Mouse (Mus musculus): Measurements from ENCODE around the gene Macrod2. TPM values are rescaled to one million over a fixed set of nuclear protein-coding genes. Genes with fewer than 3 reads are reported as not detected.

The Macrod2 gene
- polyA plus RNA-seq, 1 experiment from 2014 or later = 19.9 TPM

- no peaks in the 10 kb centered on the region for H3K9me3 ChIP-seq (ENCODE audit: control insufficient read depth, low read length)
- H3K4me1 ChIP-seq (replicated peaks; ENCODE audit: control insufficient read depth, insufficient read depth, low read length) = no peaks in the 10 kb centered on the region
- H3K9ac ChIP-seq (ENCODE audit: low read depth, low read length) = no peak overlapping the region
- H3K27ac ChIP-seq (ENCODE audit: low read depth, low read length) = no peak overlapping the region
- ATAC-seq (replicated peaks; ENCODE audit: low FRiP score) = no peak
- no peak overlapping the region for H3K4me2 ChIP-seq
- no peak overlapping the region for H3K4me3 ChIP-seq (ENCODE audit: low read depth, low read length)
- no peak for DNase-seq (ENCODE audit: low spot score)
- no peaks in the 10 kb centered on the region for H3K27me3 ChIP-seq (replicated peaks; ENCODE audit: control insufficient read depth, insufficient read depth, low read length)
- WGBS = 80% methylated on average over 2 of the region's 2 CpGs
- H3K36me3 ChIP-seq (ENCODE audit: control insufficient read depth, insufficient read depth, low read length) = no peaks in the 10 kb centered on the region
These were observed 575.1 kb downstream of the Macrod2 start for GRCm38 (mm10) chr2:140970181-140970580.

- H3K4me3 ChIP-seq (ENCODE audit: low read depth, low read length) = no peak overlapping the region
- no peaks in the 10 kb centered on the region for H3K9me3 ChIP-seq (ENCODE audit: control insufficient read depth, low read length)
- H3K36me3 ChIP-seq (ENCODE audit: control insufficient read depth, insufficient read depth, low read length) = no peaks in the 10 kb centered on the region
- no peak overlapping the region for H3K9ac ChIP-seq (ENCODE audit: low read depth, low read length)
- no peaks in the 10 kb centered on the region for H3K27me3 ChIP-seq (replicated peaks; ENCODE audit: control insufficient read depth, insufficient read depth, low read length)
- WGBS = 74% methylated on average over 5 of the region's 5 CpGs
- H3K27ac ChIP-seq (ENCODE audit: low read depth, low read length) = no peak overlapping the region
- DNase-seq (ENCODE audit: low spot score) (no peak), ATAC-seq (replicated peaks; ENCODE audit: low FRiP score) (no peak)
- no peaks in the 10 kb centered on the region for H3K4me1 ChIP-seq (replicated peaks; ENCODE audit: control insufficient read depth, insufficient read depth, low read length)
- no peak overlapping the region for H3K4me2 ChIP-seq
These were observed 576.7 kb downstream of the Macrod2 start for GRCm38 (mm10) chr2:140971845-140972244.

- 78% methylated on average over 3 of the region's 3 CpGs for WGBS
- H3K9me3 ChIP-seq (ENCODE audit: control insufficient read depth, low read length) = no peaks in the 10 kb centered on the region
These were observed 590.7 kb downstream of the Macrod2 start for GRCm38 (mm10) chr2:140985670-140986372.

GRCm38 (mm10) chr2:141003846-141004245 is 608.7 kb downstream of the Macrod2 start:
- Histone ChIP-seq H3K9ac (ENCODE audit: low read depth, low read length) (no peak overlapping the region), H3K27me3 (replicated peaks; ENCODE audit: control insufficient read depth, insufficient read depth, low read length) (no peaks in the 10 kb centered on the region), H3K4me3 (ENCODE audit: low read depth, low read length) (no peak overlapping the region), H3K9me3 (ENCODE audit: control insufficient read depth, low read length) (no peaks in the 10 kb centered on the region), H3K36me3 (ENCODE audit: control insufficient read depth, insufficient read depth, low read length) (no peaks in the 10 kb centered on the region), H3K4me1 (replicated peaks; ENCODE audit: control insufficient read depth, insufficient read depth, low read length) (no peaks in the 10 kb centered on the region), H3K4me2 (no peak overlapping the region), H3K27ac (ENCODE audit: low read depth, low read length) (no peak overlapping the region)
- DNase-seq (ENCODE audit: low spot score) = no peak
- ATAC-seq (replicated peaks; ENCODE audit: low FRiP score) = no peak
- 77% methylated on average over 5 of the region's 5 CpGs for WGBS

More at GRCm38 (mm10) chr2:140985670-140986372, 590.7 kb downstream of the Macrod2 start:
- H3K9ac ChIP-seq (ENCODE audit: low read depth, low read length) = no peak overlapping the region
- no peaks in the 10 kb centered on the region for H3K27me3 ChIP-seq (replicated peaks; ENCODE audit: control insufficient read depth, insufficient read depth, low read length)
- H3K4me2 ChIP-seq = no peak overlapping the region
- H3K4me1 ChIP-seq (replicated peaks; ENCODE audit: control insufficient read depth, insufficient read depth, low read length) = no peaks in the 10 kb centered on the region
- no peak overlapping the region for H3K27ac ChIP-seq (ENCODE audit: low read depth, low read length)
- H3K4me3 ChIP-seq (ENCODE audit: low read depth, low read length) = no peak overlapping the region
- DNase-seq (ENCODE audit: low spot score) = no peak
- H3K36me3 ChIP-seq (ENCODE audit: control insufficient read depth, insufficient read depth, low read length) = no peaks in the 10 kb centered on the region
- ATAC-seq (replicated peaks; ENCODE audit: low FRiP score) = no peak

- Histone ChIP-seq H3K9me3 (ENCODE audit: control insufficient read depth, low read length) (no peaks in the 10 kb centered on the region), H3K4me1 (replicated peaks; ENCODE audit: control insufficient read depth, insufficient read depth, low read length) (no peaks in the 10 kb centered on the region), H3K9ac (ENCODE audit: low read depth, low read length) (no peak overlapping the region), H3K4me2 (no peak overlapping the region), H3K27me3 (replicated peaks; ENCODE audit: control insufficient read depth, insufficient read depth, low read length) (no peaks in the 10 kb centered on the region), H3K27ac (ENCODE audit: low read depth, low read length) (no peak overlapping the region), H3K36me3 (ENCODE audit: control insufficient read depth, insufficient read depth, low read length) (no peaks in the 10 kb centered on the region), H3K4me3 (ENCODE audit: low read depth, low read length) (no peak overlapping the region)
- DNase-seq (ENCODE audit: low spot score) (no peak), ATAC-seq (replicated peaks; ENCODE audit: low FRiP score) (no peak)
- WGBS = 79% methylated on average over 3 of the region's 3 CpGs
These were observed 609.2 kb downstream of the Macrod2 start for GRCm38 (mm10) chr2:141004326-141004725.

- Histone ChIP-seq H3K4me1 (replicated peaks; ENCODE audit: control insufficient read depth, insufficient read depth, low read length) (no peaks in the 10 kb centered on the region), H3K27me3 (replicated peaks; ENCODE audit: control insufficient read depth, insufficient read depth, low read length) (no peaks in the 10 kb centered on the region), H3K4me2 (no peak overlapping the region), H3K9me3 (ENCODE audit: control insufficient read depth, low read length) (no peaks in the 10 kb centered on the region), H3K36me3 (ENCODE audit: control insufficient read depth, insufficient read depth, low read length) (no peaks in the 10 kb centered on the region), H3K4me3 (ENCODE audit: low read depth, low read length) (no peak overlapping the region), H3K9ac (ENCODE audit: low read depth, low read length) (no peak overlapping the region), H3K27ac (ENCODE audit: low read depth, low read length) (no peak overlapping the region)
- ATAC-seq (replicated peaks; ENCODE audit: low FRiP score) (no peak), DNase-seq (ENCODE audit: low spot score) (no peak)
- WGBS = 76% methylated on average over 6 of the region's 6 CpGs
These were observed 610.5 kb downstream of the Macrod2 start for GRCm38 (mm10) chr2:141005616-141006015.

GRCm38 (mm10) chr2:141007725-141008124 is 612.6 kb downstream of the Macrod2 start:
- H3K27me3 ChIP-seq (replicated peaks; ENCODE audit: control insufficient read depth, insufficient read depth, low read length) = no peaks in the 10 kb centered on the region
- no peaks in the 10 kb centered on the region for H3K9me3 ChIP-seq (ENCODE audit: control insufficient read depth, low read length)
- H3K4me3 ChIP-seq (ENCODE audit: low read depth, low read length) = no peak overlapping the region
- DNase-seq (ENCODE audit: low spot score) (no peak), ATAC-seq (replicated peaks; ENCODE audit: low FRiP score) (no peak)
- H3K27ac ChIP-seq (ENCODE audit: low read depth, low read length) = no peak overlapping the region
- no peak overlapping the region for H3K9ac ChIP-seq (ENCODE audit: low read depth, low read length)
- H3K36me3 ChIP-seq (ENCODE audit: control insufficient read depth, insufficient read depth, low read length) = no peaks in the 10 kb centered on the region
- H3K4me2 ChIP-seq = no peak overlapping the region
- no peaks in the 10 kb centered on the region for H3K4me1 ChIP-seq (replicated peaks; ENCODE audit: control insufficient read depth, insufficient read depth, low read length)
- WGBS = 73% methylated on average over 7 of the region's 7 CpGs

GRCm38 (mm10) chr2:141008458-141008857 is 613.3 kb downstream of the Macrod2 start:
- no peak overlapping the region for H3K9ac ChIP-seq (ENCODE audit: low read depth, low read length)
- H3K4me2 ChIP-seq = no peak overlapping the region
- H3K4me1 ChIP-seq (replicated peaks; ENCODE audit: control insufficient read depth, insufficient read depth, low read length) = no peaks in the 10 kb centered on the region
- 66% methylated on average over 1 of the region's 1 CpGs for WGBS
- H3K9me3 ChIP-seq (ENCODE audit: control insufficient read depth, low read length) = no peaks in the 10 kb centered on the region
- H3K36me3 ChIP-seq (ENCODE audit: control insufficient read depth, insufficient read depth, low read length) = no peaks in the 10 kb centered on the region
- H3K27me3 ChIP-seq (replicated peaks; ENCODE audit: control insufficient read depth, insufficient read depth, low read length) = no peaks in the 10 kb centered on the region
- no peak for DNase-seq (ENCODE audit: low spot score)
- H3K27ac ChIP-seq (ENCODE audit: low read depth, low read length) = no peak overlapping the region
- no peak overlapping the region for H3K4me3 ChIP-seq (ENCODE audit: low read depth, low read length)
- no peak for ATAC-seq (replicated peaks; ENCODE audit: low FRiP score)

- Histone ChIP-seq H3K9me3 (ENCODE audit: control insufficient read depth, low read length) (no peaks in the 10 kb centered on the region), H3K36me3 (ENCODE audit: control insufficient read depth, insufficient read depth, low read length) (no peaks in the 10 kb centered on the region), H3K27ac (ENCODE audit: low read depth, low read length) (no peak overlapping the region), H3K4me1 (replicated peaks; ENCODE audit: control insufficient read depth, insufficient read depth, low read length) (no peaks in the 10 kb centered on the region), H3K9ac (ENCODE audit: low read depth, low read length) (no peak overlapping the region), H3K4me2 (no peak overlapping the region), H3K4me3 (ENCODE audit: low read depth, low read length) (no peak overlapping the region), H3K27me3 (replicated peaks; ENCODE audit: control insufficient read depth, insufficient read depth, low read length) (no peaks in the 10 kb centered on the region)
- DNase-seq (ENCODE audit: low spot score) (no peak), ATAC-seq (replicated peaks; ENCODE audit: low FRiP score) (no peak)
- WGBS = 55% methylated on average over 8 of the region's 8 CpGs
These were observed 618.5 kb downstream of the Macrod2 start for GRCm38 (mm10) chr2:141013443-141014165.
